Mouse (Mus musculus) ES-E14 (cell line): ENCODE measurements at regions not wholly inside any gene's neighbourhood (a gene's known extent, or its start where the extent isn't known, plus 50 kb on each side); places are given as distances from the start of the nearest gene placed in this dataset.

Source experiments
- DNase-seq: peaks from one replicate; pipeline ENCODE4 v3.0.0-alpha.2; 2013; ENCODE audit warnings: low read depth, low spot score
- H3K27ac ChIP-seq: 2 replicates; pipeline ENCODE4 v1.5.1; 2012; ENCODE audit warnings: low read depth, mild to moderate bottlenecking, low read length, moderate library complexity, mixed read lengths; ENCODE audit not compliant: poor library complexity, insufficient read depth, severe bottlenecking
- H3K36me3 ChIP-seq: 2 replicates; pipeline ENCODE4 v1.6.1; 2012; ENCODE audit warnings: mild to moderate bottlenecking, low read length, moderate library complexity, mixed read lengths; ENCODE audit not compliant: control insufficient read depth, poor library complexity, insufficient read depth, severe bottlenecking
- H3K4me1 ChIP-seq, 2 experiments: fragments of 150-350 bp in 1 of 2; sonication (generic) in 1 of 2; 2 replicates each; pipeline ENCODE4 v1.6.1; 2012; ENCODE audit warnings: low read length in 2 of 2, mild to moderate bottlenecking in 1 of 2, mixed read lengths in 1 of 2; ENCODE audit not compliant: control insufficient read depth in 2 of 2, insufficient read depth in 2 of 2, poor library complexity in 1 of 2
- H3K4me3 ChIP-seq, 2 experiments: fragments of 150-350 bp in 1 of 2; sonication (generic) in 1 of 2; 2 replicates each; pipeline ENCODE4 v1.5.1; 2012; ENCODE audit warnings: low read length in 2 of 2, low read depth in 1 of 2, mild to moderate bottlenecking in 1 of 2, mixed read lengths in 1 of 2; ENCODE audit not compliant: insufficient read depth in 1 of 2, poor library complexity in 1 of 2, severe bottlenecking in 1 of 2
- H3K9ac ChIP-seq: 2 replicates; pipeline ENCODE4 v1.6.1; 2012; ENCODE audit warnings: low read depth, mild to moderate bottlenecking, low read length, mixed read lengths; ENCODE audit not compliant: poor library complexity, insufficient read depth, severe bottlenecking
- H3K9me3 ChIP-seq: fragments of 150-350 bp; sonication (generic); 2 replicates; pipeline ENCODE4 v1.6.1; 2012; ENCODE audit warnings: low read depth, mild to moderate bottlenecking, low read length; ENCODE audit not compliant: control insufficient read depth, insufficient read depth
- CHD2 ChIP-seq: IDR thresholded peaks from 2 replicates; pipeline ENCODE4 v1.6.1; 2014; ENCODE audit warnings: mild to moderate bottlenecking, low read depth, low read length, inconsistent platforms
- HCFC1 ChIP-seq: IDR thresholded peaks from 2 replicates; pipeline ENCODE4 v1.6.1; 2012; ENCODE audit warnings: low read length, inconsistent platforms, borderline replicate concordance; ENCODE audit not compliant: insufficient read depth
- MAFK ChIP-seq: IDR thresholded peaks from 2 replicates; pipeline ENCODE4 v1.6.1; 2014; ENCODE audit warnings: mild to moderate bottlenecking, low read depth, low read length, inconsistent platforms; ENCODE audit not compliant: insufficient read depth
- ZC3H11A ChIP-seq: IDR thresholded peaks from 2 replicates; pipeline ENCODE4 v1.6.1; 2012; ENCODE audit warnings: low read depth, mild to moderate bottlenecking, inconsistent platforms, low read length, borderline replicate concordance
- ZNF384 ChIP-seq: IDR thresholded peaks from 2 replicates; pipeline ENCODE4 v1.6.1; 2012; ENCODE audit warnings: low read depth, low read length, inconsistent platforms
- in situ Hi-C, 2 experiments: fragments of 600-800 bp; cut with MboI; formaldehyde crosslinking; loops; one replicate each; pipeline ENCODE4 v1.15.1; 2025; ENCODE audit warnings: low sequenced_read_pairs in 2 of 2, inconsistent platforms in 1 of 2; ENCODE audit not compliant: unreplicated experiment in 2 of 2

DNA sequence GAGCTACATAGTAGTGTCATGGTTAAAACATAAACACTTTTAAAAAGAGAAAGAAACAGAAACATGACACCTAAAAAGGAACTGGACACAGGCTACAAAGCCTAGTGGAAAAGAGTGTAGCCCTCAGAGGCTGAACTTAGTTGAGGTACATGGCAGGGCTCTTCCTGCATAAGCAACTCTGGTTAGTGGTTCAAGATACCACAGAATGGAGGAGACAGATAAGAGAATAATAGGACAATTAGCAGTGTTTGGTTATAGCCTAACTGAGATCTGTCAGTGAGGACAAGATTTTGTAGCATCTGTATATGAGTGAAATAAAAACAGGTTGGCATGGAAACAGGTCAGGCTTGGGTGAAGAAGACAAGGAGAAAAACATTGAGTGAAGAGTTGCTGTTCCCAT is 60.5 kb upstream of the Msn start:
- in situ Hi-C loops = no loop called here
- H3K4me3 ChIP-seq = no peak overlapping the region
- DNase-seq = no peak
- H3K9ac ChIP-seq = no peak overlapping the region
- no peaks in the 10 kb centered on the region for H3K4me1 ChIP-seq
- no peak overlapping the region for H3K27ac ChIP-seq
- TF ChIP-seq ZNF384 (no peak), MAFK (no peak), ZC3H11A (no peak), HCFC1 (no peak), CHD2 (no peak)
- no peaks in the 10 kb centered on the region for H3K36me3 ChIP-seq
- H3K9me3 ChIP-seq = no peaks in the 10 kb centered on the region

DNA sequence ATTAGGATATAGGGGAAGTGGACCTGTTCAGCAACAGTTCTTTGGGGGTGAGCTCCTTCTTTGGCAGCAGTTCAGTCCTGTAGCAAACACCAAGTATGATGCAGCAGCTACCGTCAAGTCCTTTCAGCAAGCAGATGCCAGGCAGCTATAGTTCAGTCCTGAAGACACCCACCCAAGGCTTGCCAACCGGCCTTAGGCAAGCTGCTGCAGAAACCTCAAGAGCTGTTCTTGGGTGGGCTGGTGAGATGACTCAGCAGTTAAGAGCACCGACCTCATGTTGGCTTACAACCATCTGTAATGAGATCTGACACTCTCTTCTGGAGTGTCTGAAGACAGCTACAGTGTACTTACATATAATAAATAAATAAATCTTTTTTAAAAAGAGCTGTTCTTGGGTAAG is 53.6 kb upstream of the Msn start:
- DNase-seq = no peak
- TF ChIP-seq HCFC1 (no peak), ZNF384 (no peak), ZC3H11A (no peak)
- Histone ChIP-seq H3K9me3 (no peaks in the 10 kb centered on the region), H3K9ac (no peak overlapping the region), H3K27ac (no peak overlapping the region), H3K4me3 (no peak overlapping the region), H3K4me1 (no peaks in the 10 kb centered on the region), H3K36me3 (no peaks in the 10 kb centered on the region)
- in situ Hi-C loops = no loop called here
